Mouse (Mus musculus) naive thymus-derived CD4-positive, alpha-beta T cell, adult 2 months (primary cell): ENCODE data around the gene Abtb2.
"Not testable (repeated sequence)": the region's sequence is repeated elsewhere in the genome, so short reads cannot be mapped to it uniquely, and the experiment has no call there.

Experiments
- DNase-seq: peaks from one replicate; pipeline ENCODE4 v3.0.0-alpha.2; 2011; ENCODE audit warnings: low read depth

Abtb2 gene

GRCm38 (mm10) chr2:103565732-103566422 lies at the start of gene Abtb2:
Gene Abtb2, plus strand, starts transcription at chr2:103566310.
- peak; percentile 94 for DNase-seq

- DNase-seq: no peak
Measured at GRCm38 (mm10) chr2:103516472-103516871, 49.6 kb upstream of the Abtb2 start.

DNA sequence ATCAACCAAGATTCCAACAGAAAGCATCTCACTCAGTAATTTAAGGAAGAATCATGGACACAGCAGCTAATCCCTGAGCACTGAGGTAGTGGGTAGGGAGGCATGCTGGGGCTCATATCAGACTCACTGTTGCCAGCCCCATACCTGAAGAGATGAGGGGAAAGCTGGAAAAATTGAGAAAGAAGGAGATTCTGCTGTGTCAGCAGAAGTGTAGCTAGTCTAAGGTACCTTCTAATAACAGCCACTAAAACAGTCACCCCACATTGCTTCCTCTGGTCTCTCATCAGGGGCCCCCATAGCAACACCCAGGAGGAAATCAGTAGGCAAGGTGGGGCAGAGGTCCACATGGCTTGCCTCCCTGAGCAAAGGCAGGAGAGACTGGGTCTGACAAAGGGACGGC lies 40.5 kb upstream of the Abtb2 start:
- no peak for DNase-seq

GRCm38 (mm10) chr2:103547132-103547531 lies 19.0 kb upstream of the Abtb2 start:
- DNase-seq: peak; percentile 87

- not testable (repeated sequence) for DNase-seq
Measured at GRCm38 (mm10) chr2:103550301-103550700, 15.8 kb upstream of the Abtb2 start.

- DNase-seq: no peak
Measured at GRCm38 (mm10) chr2:103554041-103554440, 12.1 kb upstream of the Abtb2 start.

DNA sequence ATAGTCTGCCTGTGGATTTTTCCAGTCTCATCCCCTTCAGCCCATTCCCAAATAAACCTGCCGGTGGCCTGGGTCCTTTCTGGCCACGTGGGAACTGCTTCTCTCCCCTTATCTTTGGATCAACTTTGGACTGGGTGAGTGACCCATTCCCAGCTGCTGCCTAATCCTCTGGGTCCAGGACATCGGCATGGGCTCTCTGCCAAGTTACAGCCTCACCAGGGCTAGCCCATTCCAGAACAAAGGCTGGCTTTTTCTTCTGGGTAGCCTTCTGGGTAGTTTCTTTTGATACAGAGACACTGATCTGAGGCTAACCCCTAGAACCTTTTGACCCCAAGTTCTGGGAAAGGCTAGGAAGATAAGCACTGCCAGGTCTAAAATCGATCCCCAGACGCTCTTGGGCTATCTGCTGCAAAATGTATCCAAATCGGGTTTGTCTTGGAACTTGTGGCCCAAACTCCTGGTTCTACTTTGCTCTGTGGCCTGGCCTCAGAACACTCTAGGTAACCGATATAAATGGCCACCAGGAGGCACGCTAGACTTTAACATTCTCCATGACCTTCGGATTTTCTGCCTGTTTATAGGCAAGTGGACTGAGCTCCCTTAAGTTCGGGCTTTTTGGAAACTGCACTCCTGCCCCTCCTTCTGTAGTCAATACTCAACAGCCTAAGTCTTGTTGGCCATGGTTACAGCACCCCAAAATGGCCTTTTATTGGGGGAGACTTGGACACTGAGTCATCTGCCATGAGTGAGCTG lies 9.8 kb upstream of the Abtb2 start:
- DNase-seq: peak; percentile 66

DNA sequence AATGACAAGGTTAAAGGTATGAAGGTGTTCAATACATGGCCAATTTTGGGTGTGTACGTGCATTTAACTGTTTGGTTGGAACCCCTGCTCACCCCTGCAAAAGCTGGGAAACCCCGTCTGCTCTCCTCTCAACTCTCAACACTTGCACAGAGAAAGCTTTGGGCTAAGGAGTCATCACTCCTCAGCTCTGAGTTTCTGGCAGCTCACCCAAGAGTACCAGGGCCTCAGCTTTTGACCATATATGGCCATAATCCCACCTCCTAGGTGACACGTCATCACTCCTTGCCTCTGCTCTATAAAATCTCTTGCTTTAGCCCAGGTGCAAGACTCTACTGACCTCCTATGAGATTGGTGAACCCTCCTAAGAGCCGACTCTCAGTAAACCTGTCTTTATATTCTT lies 5.2 kb upstream of the Abtb2 start:
- no peak for DNase-seq

- DNase-seq: peak; percentile 65
Measured at GRCm38 (mm10) chr2:103564427-103565023, 1.6 kb upstream of the Abtb2 start.

DNA sequence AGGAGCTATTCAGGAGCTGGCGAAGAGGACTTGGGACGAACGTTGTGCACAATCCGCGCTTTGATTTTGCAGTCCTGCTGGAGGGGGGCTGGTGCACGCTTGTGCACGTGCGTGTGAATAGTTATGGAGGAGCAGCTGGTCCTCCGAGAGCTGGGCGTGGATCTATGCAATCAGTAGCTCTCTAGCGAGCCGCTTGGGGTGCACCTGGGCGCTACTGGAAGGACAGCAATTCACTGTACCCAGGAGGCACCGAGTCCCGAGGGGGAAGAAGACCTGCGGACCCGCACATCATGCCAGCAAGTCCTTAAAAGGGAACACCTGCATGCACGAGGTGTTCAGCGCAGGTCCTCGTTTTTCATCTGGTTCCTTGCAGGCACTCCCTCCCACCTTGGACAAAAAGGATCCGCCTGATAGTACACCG lies 929 bp upstream of the Abtb2 start:
- peak; percentile 72 for DNase-seq

- DNase-seq: no peak
Measured at GRCm38 (mm10) chr2:103566423-103566712, 258 bp downstream of the Abtb2 start.

- peak; percentile 62 for DNase-seq
Measured at GRCm38 (mm10) chr2:103566713-103567521, 807 bp downstream of the Abtb2 start.

GRCm38 (mm10) chr2:103568161-103568560 lies 2.1 kb downstream of the Abtb2 start:
- no peak for DNase-seq

DNA sequence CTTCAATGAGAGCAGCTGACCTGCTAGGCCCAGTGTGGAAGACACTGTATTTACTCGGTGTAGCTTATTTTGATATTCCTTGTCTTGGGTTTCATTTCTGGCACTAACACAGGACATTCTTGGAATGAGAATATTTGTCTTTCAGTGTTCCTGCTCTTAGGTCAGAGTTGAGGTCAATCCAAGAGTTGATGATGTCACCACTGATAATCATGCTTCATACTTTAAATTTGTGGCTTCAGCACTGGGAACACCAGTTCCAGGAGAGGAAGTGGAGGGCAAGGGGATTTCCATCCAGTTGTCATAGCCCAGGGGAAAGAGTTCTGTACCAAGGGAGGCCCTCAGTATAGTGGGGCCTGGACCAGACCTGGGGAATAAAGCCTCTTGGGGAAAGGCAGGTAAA lies 3.6 kb downstream of the Abtb2 start:
- no peak for DNase-seq

GRCm38 (mm10) chr2:103572354-103572753 lies 6.2 kb downstream of the Abtb2 start:
- no peak for DNase-seq

DNA sequence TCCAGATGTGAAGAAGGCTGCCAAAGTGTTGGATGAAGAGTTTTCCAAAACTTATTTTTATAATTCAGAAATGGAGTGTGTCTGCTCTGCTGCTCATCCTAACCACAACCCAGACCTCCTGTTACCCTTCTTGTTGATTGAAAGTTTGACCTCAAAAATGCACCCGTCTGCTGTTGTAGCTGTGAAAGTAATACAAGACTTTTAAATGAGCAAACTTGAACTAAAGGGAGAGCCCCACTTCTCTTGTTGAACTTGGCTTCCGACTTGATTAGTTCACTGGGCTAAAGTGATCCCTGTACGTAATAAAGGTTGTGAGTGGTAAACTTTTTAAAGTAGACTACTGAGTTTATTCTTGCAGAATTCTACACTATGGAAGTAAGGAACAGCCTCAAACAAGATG lies 10.3 kb downstream of the Abtb2 start:
- no peak for DNase-seq

DNA sequence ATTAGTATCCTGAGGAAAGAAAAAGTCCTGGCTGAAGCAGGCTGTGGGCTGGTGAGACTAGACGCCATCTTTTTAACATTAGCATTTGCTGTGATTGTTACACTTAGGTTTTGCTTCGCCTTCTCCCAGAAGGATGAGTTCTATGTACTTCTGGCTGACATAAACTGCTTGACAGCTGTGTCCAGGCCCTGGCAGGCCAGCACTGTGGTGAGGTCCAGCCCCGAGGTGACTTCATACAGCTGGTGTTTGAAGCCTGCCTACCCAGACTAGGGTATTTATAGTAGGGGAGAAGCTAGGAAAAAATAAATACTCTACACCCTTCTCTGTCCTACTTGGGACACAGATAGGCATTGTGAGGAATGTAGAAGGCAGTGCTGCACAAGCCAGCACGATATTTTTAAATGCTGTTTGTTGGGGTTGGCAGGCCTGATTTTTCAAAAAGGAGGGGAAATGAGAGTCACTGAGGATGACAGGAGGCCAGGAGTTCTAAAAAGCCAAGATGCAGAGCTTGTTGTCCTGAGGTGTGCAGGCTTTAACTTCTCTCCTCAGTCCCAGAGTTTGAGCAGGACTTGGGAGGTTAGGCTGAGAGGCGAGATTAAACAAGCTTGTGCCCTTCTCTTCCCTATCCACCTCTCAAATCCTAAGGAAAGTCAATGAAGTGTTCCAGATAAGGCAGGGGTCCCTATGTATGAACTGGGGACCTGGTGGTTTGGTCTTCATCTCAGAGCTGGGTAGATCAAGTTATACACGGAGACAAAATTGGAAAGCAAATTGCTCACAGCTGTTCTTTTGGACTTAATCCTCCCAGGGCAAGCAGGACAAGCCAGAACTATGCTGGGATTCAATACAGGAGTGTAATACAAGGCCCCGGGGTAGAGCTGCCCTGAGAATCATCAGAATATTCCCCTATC lies 11.9 kb downstream of the Abtb2 start:
- DNase-seq: no peak

DNA sequence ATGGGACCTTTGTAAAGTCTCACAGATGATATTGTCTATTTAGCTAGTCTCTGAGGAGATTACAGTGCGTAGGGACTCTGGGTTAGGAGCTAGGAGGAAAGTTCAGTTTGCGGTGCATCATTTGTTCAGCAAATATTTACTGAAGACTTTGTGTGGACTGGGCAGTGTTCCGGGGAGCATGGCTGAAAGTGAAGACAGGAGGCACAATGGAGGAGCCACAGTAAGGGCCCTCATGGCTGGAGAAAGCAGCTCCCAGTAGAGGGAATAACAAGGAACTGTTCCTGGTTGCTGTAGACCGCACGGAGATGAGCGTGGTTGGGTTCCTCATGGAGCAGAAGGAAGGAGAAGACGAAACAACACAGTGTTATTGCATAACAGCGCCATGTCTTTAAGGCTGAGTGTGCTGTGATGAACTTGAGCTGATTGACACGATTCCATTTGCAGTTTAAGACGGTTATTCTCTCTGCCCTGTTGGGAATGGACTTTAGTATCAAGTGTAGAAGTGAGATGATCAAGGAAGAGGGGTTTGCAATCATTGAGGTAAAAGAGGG lies 12.6 kb downstream of the Abtb2 start:
- no peak for DNase-seq

DNA sequence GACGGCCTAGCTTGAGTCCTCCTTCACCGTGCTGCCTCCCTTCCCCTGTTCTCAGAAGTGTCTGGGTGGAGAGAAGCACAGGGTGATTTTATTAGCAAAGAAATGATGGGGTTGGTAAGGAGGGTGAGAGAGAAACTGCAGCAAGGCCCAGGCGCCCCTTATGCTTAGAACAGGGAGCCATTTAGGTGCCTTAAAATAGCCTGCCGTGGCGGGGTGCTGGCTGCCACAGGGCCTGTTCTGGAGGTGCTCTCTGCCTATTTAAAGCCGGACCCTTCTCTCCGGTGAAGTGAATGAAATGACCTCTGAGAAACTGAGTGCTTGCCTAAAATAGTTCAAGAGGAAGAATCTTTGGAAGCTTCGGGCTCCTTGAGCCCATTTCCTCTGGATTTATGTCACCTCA lies 14.6 kb downstream of the Abtb2 start:
- DNase-seq: no peak

DNA sequence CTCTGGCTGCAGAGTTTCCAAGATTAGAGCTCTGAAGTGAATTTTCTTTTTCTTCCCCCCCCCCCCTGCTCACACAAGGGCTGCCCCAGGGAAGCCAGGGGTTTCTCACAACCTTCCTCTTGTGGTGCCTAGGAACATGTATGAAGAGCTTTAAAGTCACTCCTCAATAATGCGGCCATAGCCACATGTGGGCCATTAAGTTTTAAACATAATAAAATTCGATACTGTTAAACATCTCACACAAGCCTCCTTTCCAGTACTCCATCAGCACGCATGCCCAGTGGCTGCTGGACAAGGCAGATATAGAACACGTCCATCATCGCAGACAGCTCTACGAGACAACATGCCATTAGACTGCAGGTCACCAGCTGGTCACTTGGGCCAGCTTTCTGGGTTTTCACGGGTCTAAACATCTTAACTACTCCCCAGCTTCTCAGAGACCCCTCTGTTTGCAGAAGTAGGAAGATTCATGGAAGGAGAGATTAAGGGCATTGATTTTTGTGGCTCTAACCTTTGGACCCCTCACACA lies 15.3 kb downstream of the Abtb2 start:
- no peak for DNase-seq

GRCm38 (mm10) chr2:103583316-103583715 lies 17.2 kb downstream of the Abtb2 start:
- DNase-seq: peak; percentile 59
